ENCODE assay signal across 10 mouse cellular contexts in the genomic region with DNA sequence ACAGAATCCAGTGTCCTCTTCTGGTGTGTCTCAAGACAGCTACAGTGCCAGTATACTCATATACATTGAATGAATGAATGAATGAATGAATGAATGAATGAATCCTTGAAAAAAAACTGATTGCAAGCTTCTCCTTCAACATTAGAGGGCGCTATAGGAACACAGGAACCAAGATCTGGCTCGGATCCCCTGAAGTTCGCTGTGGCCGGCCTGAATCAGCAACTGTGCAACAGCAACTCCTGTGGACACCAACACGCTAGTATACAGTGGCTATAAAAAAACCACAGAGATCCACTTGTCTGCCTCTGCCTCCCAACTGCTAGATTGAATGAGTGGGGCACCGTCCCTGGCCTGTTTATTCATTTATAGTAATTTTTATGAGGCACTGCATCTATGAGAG. TPM values are rescaled to one million over a fixed set of nuclear protein-coding genes. Genes with fewer than 3 reads are reported as not detected.
A peak's percentile ranks its signal among the peaks of the same experiment; 100 is the strongest.
DNase-seq lines count a peak whose midpoint lies in the region; ATAC-seq lines count a peak whose summit lies in the region.
"Had no signal": no experiment of that assay in that cellular context is flagged by ENCODE, and none has a peak within 500 bp of the region (broad histone marks: within the 10 kb centered on the region; RNA-seq: fewer than 3 reads in every experiment).

No protein-coding gene starts in this region.

- H3K4me2 ChIP-seq in forebrain, embryonic 11.5 days (ENCODE audit: low read depth, low read length, severe bottlenecking): no peak overlapping the region
- no peak overlapping the region for H3K4me2 ChIP-seq in forebrain, embryonic 13.5 days
- H3K4me2 ChIP-seq in midbrain, embryonic 14.5 days (ENCODE audit: low read length): no peak overlapping the region
- H3K4me2 ChIP-seq: stomach, embryonic 15.5 days had no signal

- no peak overlapping the region for H3K9ac ChIP-seq in forebrain, embryonic 11.5 days (ENCODE audit: low read length)
- H3K9ac ChIP-seq in forebrain, embryonic 13.5 days: no peak overlapping the region
- no peak overlapping the region for H3K9ac ChIP-seq in midbrain, embryonic 14.5 days (replicated peaks; ENCODE audit: low read length)
- H3K9ac ChIP-seq: stomach, embryonic 15.5 days had no signal

- no peak overlapping the region for H3K27ac ChIP-seq in forebrain, embryonic 11.5 days (ENCODE audit: low read depth, low read length)
- H3K27ac ChIP-seq in forebrain, embryonic 13.5 days: no peak overlapping the region
- H3K27ac ChIP-seq in midbrain, embryonic 14.5 days (replicated peaks; ENCODE audit: low read depth, low read length): no peak overlapping the region
- H3K27ac ChIP-seq: stomach, embryonic 15.5 days had no signal

- no peaks in the 10 kb centered on the region for H3K4me1 ChIP-seq in forebrain, embryonic 11.5 days (replicated peaks; ENCODE audit: control insufficient read depth, insufficient read depth, low read length)
- no peaks in the 10 kb centered on the region for H3K4me1 ChIP-seq in forebrain, embryonic 13.5 days
- H3K4me1 ChIP-seq in midbrain, embryonic 14.5 days (ENCODE audit: control insufficient read depth, insufficient read depth, low read length): no peaks in the 10 kb centered on the region
- H3K4me1 ChIP-seq: stomach, embryonic 15.5 days had no signal

- 22% methylated on average over 6 of the region's 6 CpGs for WGBS in forebrain, embryonic 11.5 days
- 24% methylated on average over 6 of the region's 6 CpGs for WGBS in forebrain, embryonic 13.5 days
- 14% methylated on average over 6 of the region's 6 CpGs for WGBS in midbrain, embryonic 14.5 days

- H3K9me3 ChIP-seq in forebrain, embryonic 11.5 days (ENCODE audit: control insufficient read depth, low read length): no peaks in the 10 kb centered on the region
- no peaks in the 10 kb centered on the region for H3K9me3 ChIP-seq in forebrain, embryonic 13.5 days (replicated peaks)
- no peaks in the 10 kb centered on the region for H3K9me3 ChIP-seq in midbrain, embryonic 14.5 days (ENCODE audit: control insufficient read depth, low read length)
- H3K9me3 ChIP-seq: stomach, embryonic 15.5 days had no signal

- no peaks in the 10 kb centered on the region for H3K36me3 ChIP-seq in forebrain, embryonic 11.5 days (ENCODE audit: control insufficient read depth, insufficient read depth, low read length)
- H3K36me3 ChIP-seq in forebrain, embryonic 13.5 days (ENCODE audit: poor library complexity, severe bottlenecking): no peaks in the 10 kb centered on the region
- H3K36me3 ChIP-seq in midbrain, embryonic 14.5 days (ENCODE audit: control insufficient read depth, insufficient read depth, low read length): no peaks in the 10 kb centered on the region
- H3K36me3 ChIP-seq: stomach, embryonic 15.5 days had no signal

- no peak overlapping the region for H3K4me3 ChIP-seq in forebrain, embryonic 11.5 days (ENCODE audit: low read depth, low read length)
- H3K4me3 ChIP-seq in forebrain, embryonic 13.5 days: no peak overlapping the region
- H3K4me3 ChIP-seq in midbrain, embryonic 14.5 days (replicated peaks; ENCODE audit: low read depth, low read length): no peak overlapping the region
- H3K4me3 ChIP-seq: stomach, embryonic 15.5 days had no signal

- H3K27me3 ChIP-seq in forebrain, embryonic 11.5 days (ENCODE audit: control insufficient read depth, insufficient read depth, low read length): no peaks in the 10 kb centered on the region
- no peaks in the 10 kb centered on the region for H3K27me3 ChIP-seq in forebrain, embryonic 13.5 days
- no peaks in the 10 kb centered on the region for H3K27me3 ChIP-seq in midbrain, embryonic 14.5 days (ENCODE audit: control insufficient read depth, insufficient read depth, low read length)
- H3K27me3 ChIP-seq: stomach, embryonic 15.5 days had no signal

- no peak for ATAC-seq in forebrain, embryonic 11.5 days (replicated peaks; ENCODE audit: low FRiP score)
- ATAC-seq in forebrain, embryonic 13.5 days: no peak
- no peak for ATAC-seq in midbrain, embryonic 14.5 days (ENCODE audit: low FRiP score, low TSS enrichment)
- no peak for ATAC-seq in monocyte, adult 5-6 weeks (replicated peaks; ENCODE audit: insufficient number of reproducible peaks, low FRiP score, low TSS enrichment, poor library complexity, severe bottlenecking)

- peak; percentile 58 for DNase-seq in forebrain, embryonic 11.5 days (ENCODE audit: low spot score)
- DNase-seq in urinary bladder, postnatal 36 days (ENCODE audit: low spot score in 2 of 2): peak; percentile 3 to 20
- no peak for DNase-seq in urinary bladder, postnatal 4 days (ENCODE audit: low spot score in 2 of 2)
- DNase-seq in gastrocnemius, adult 18-20 months (ENCODE audit: low spot score): peak; percentile 29
- DNase-seq in left cerebral cortex, adult 18-20 months (ENCODE audit: low spot score in 2 of 2): peak; percentile 24
- peak; percentile 78 for DNase-seq in midbrain, embryonic 14.5 days

RNA-seq across cellular contexts. Expression of a gene that starts 6.2 kb away (rescaled TPM):
- polyA plus RNA-seq in forebrain, embryonic 11.5 days (2014; fragmentation: Nextera tagmentation; extraction: Ambion mirVana): not detected in 2 replicates
- polyA plus RNA-seq in forebrain, embryonic 13.5 days (2015; fragmentation: Nextera tagmentation; extraction: Ambion mirVana): not detected in 2 replicates
- total RNA-seq in gastrocnemius, adult 18-20 months (2021): under 1 TPM in 1 of 2 experiments, not detected in 1; 0.21 TPM
- not detected for total RNA-seq in left cerebral cortex, adult 18-20 months (2021)
- polyA plus RNA-seq in midbrain, embryonic 14.5 days (2014; fragmentation: Nextera tagmentation; extraction: Ambion mirVana): not detected in 2 replicates
- total RNA-seq in monocyte, adult 5-6 weeks (2017): not detected in 3 replicates
- total RNA-seq: layer of hippocampus, postnatal 36 days had no signal

RNA-seq across cellular contexts. Expression of a gene that starts 26.3 kb away (rescaled TPM):
- polyA plus RNA-seq in forebrain, embryonic 11.5 days (2014; fragmentation: Nextera tagmentation; extraction: Ambion mirVana): not detected in 2 replicates
- polyA plus RNA-seq in forebrain, embryonic 13.5 days (2015; fragmentation: Nextera tagmentation; extraction: Ambion mirVana): not detected in 2 replicates
- total RNA-seq in gastrocnemius, adult 18-20 months (2021): not detected
- not detected for total RNA-seq in left cerebral cortex, adult 18-20 months (2021)
- polyA plus RNA-seq in midbrain, embryonic 14.5 days (2014; fragmentation: Nextera tagmentation; extraction: Ambion mirVana): not detected in 2 replicates
- total RNA-seq in monocyte, adult 5-6 weeks (2017): not detected in 3 replicates

RNA-seq across cellular contexts. Expression of a gene that starts 34.5 kb away (rescaled TPM):
- not detected in 2 replicates for polyA plus RNA-seq in forebrain, embryonic 11.5 days (2014; fragmentation: Nextera tagmentation; extraction: Ambion mirVana)
- not detected in 2 replicates for polyA plus RNA-seq in forebrain, embryonic 13.5 days (2015; fragmentation: Nextera tagmentation; extraction: Ambion mirVana)
- not detected for total RNA-seq in gastrocnemius, adult 18-20 months (2021)
- total RNA-seq in left cerebral cortex, adult 18-20 months (2021): not detected
- not detected in 2 replicates for polyA plus RNA-seq in midbrain, embryonic 14.5 days (2014; fragmentation: Nextera tagmentation; extraction: Ambion mirVana)
- total RNA-seq in monocyte, adult 5-6 weeks (2017): not detected in 3 replicates
- total RNA-seq: layer of hippocampus, postnatal 36 days had no signal

Comparison
In these comparisons a context has a peak if more than half of its experiments do, and no peak if none do; other contexts are left out.
1. DNase-seq: peak in forebrain, embryonic 11.5 days (single experiment), urinary bladder, postnatal 36 days (2 of 2), gastrocnemius, adult 18-20 months (single experiment), left cerebral cortex, adult 18-20 months (2 of 2) and midbrain, embryonic 14.5 days (single experiment); none in urinary bladder, postnatal 4 days (0 of 2).